Mouse (Mus musculus): ENCODE measurements around the gene Acr. TPM values are rescaled to one million over a fixed set of nuclear protein-coding genes. Genes with fewer than 3 reads are reported as not detected.
A peak's percentile ranks its signal among the peaks of the same experiment; 100 is the strongest.

Gene Acr
- total RNA-seq, 4 experiments from 2014 or later: 0.95 to 2.1 (median 1.4) TPM

- peak in 1 of 2 experiments; percentile 59 for DNase-seq (ENCODE audit: low spot score in 2 of 2)
Observed at GRCm38 (mm10) chr15:89622312-89622958, 54.3 kb downstream of the Acr start.

- no peak for DNase-seq (ENCODE audit: low spot score in 2 of 2)
Observed at GRCm38 (mm10) chr15:89622959-89623625, 55.0 kb downstream of the Acr start.

GRCm38 (mm10) chr15:89623626-89623959 lies 55.5 kb downstream of the Acr start:
- peak; percentile 48 to 84 for DNase-seq (ENCODE audit: low spot score in 2 of 2)

Other genes starting within 250 kb of the Acr start
- not detected for gene Adm2, start 245.6 kb upstream of the Acr start, total RNA-seq (2022)
- gene Miox, start 233.9 kb upstream of the Acr start, total RNA-seq (2022): not detected
- 10 to 100 TPM; 17.7 to 25.3 (median 21.2) TPM for gene Lmf2, start 212.7 kb upstream of the Acr start, total RNA-seq (2022)
- gene Ncaph2, start 212.6 kb upstream of the Acr start, total RNA-seq (2022): 100 to 1,000 TPM in 2 of 4 experiments, 10 to 100 TPM in 2; 92.2 to 107 (median 97.7) TPM
- gene Sco2, start 194.5 kb upstream of the Acr start, total RNA-seq (2022): 10 to 100 TPM; 29.5 to 34.5 (median 33.1) TPM
- gene Tymp, start 191.3 kb upstream of the Acr start, total RNA-seq (2022): 1 to 10 TPM in 3 of 4 experiments, under 1 TPM in 1; 0.76 to 1.6 (median 1.2) TPM
- 1 to 10 TPM; 3.2 to 6.7 (median 3.9) TPM for gene Odf3b, start 189.0 kb upstream of the Acr start, total RNA-seq (2022)
- gene Klhdc7b, start 183.4 kb upstream of the Acr start, total RNA-seq (2022): 1 to 10 TPM in 1 of 4 experiments, under 1 TPM in 3; 0.31 to 1.7 (median 0.48) TPM
- gene Syce3, start 157.8 kb upstream of the Acr start, total RNA-seq (2022): not detected
- 1 to 10 TPM; 1.5 to 3.7 (median 2.8) TPM for gene Cpt1b, start 142.5 kb upstream of the Acr start, total RNA-seq (2022)
- 1 to 10 TPM; 2.6 to 3.4 (median 3.2) TPM for gene C730034F03Rik, start 138.7 kb upstream of the Acr start, total RNA-seq (2022)
- not detected for gene Gm44502, start 138.6 kb upstream of the Acr start, total RNA-seq (2022)
- 10 to 100 TPM; 42.9 to 50.3 (median 46.2) TPM for gene Chkb, start 138.4 kb upstream of the Acr start, total RNA-seq (2022)
- gene Mapk8ip2, start 114.4 kb upstream of the Acr start, total RNA-seq (2022): 100 to 1,000 TPM; 249 to 297 (median 274) TPM
- 10 to 100 TPM; 30.9 to 38.1 (median 33.3) TPM for gene Arsa, start 90.9 kb upstream of the Acr start, total RNA-seq (2022)
- 100 to 1,000 TPM; 208 to 231 (median 223) TPM for gene Shank3, start 68.7 kb upstream of the Acr start, total RNA-seq (2022)
- gene Rabl2, start 23.6 kb downstream of the Acr start, total RNA-seq (2022): 10 to 100 TPM; 27.2 to 41.2 (median 32.7) TPM

Measured in layer of hippocampus, adult 8-10 months (tissue).